Mouse (Mus musculus) bone marrow macrophage, adult 2 months (primary cell): ENCODE data around the gene Smc2. TPM values are rescaled to one million over a fixed set of nuclear protein-coding genes. Genes with fewer than 3 reads are reported as not detected.
"Not testable (repeated sequence)": the region's sequence is repeated elsewhere in the genome, so short reads cannot be mapped to it uniquely, and the experiment has no call there.

Source experiments
- H3K27ac ChIP-seq: 2 replicates; pipeline ENCODE4 v1.5.1; 2012; ENCODE audit warnings: low read depth, low read length; ENCODE audit not compliant: insufficient read depth
- H3K4me1 ChIP-seq: 2 replicates; pipeline ENCODE4 v1.6.1; 2012; ENCODE audit warnings: low read length; ENCODE audit not compliant: control insufficient read depth, insufficient read depth
- H3K4me3 ChIP-seq: 2 replicates; pipeline ENCODE4 v1.5.1; 2012; ENCODE audit warnings: mild to moderate bottlenecking, low read length, moderate library complexity; ENCODE audit not compliant: insufficient read depth
- CTCF ChIP-seq: IDR thresholded peaks from 2 replicates; pipeline ENCODE4 v1.5.1; 2012; ENCODE audit warnings: low read depth, mild to moderate bottlenecking, low read length, moderate library complexity
- POLR2A ChIP-seq: IDR thresholded peaks from 2 replicates; pipeline ENCODE4 v1.6.1; 2012; ENCODE audit warnings: mild to moderate bottlenecking, low read depth, low read length, borderline replicate concordance
- polyA plus RNA-seq: library from polyadenylated mRNA; stranded (reverse); fragments of >200 nt; gene quantifications from 2 replicates; pipeline ENCODE4 v1.2.4, GENCODE M21; 2012; ENCODE audit not compliant: missing spikeins, insufficient read depth, insufficient read length

Smc2 gene
- polyA plus RNA-seq: 33.8 and 34.6 TPM in 2 replicates

GRCm38 (mm10) chr4:52438886-52439664, at the start of gene Smc2:
Smc2 (plus strand) TSS chr4:52439243.
- Histone ChIP-seq H3K4me3 (peak within 1 kb of the TSS; percentile 96), H3K4me1 (peaks cover 3% of the 10 kb centered on the region; the same call in 1 of the 2 replicates), H3K27ac (peak within 1 kb of the TSS; percentile 74)
- TF ChIP-seq POLR2A (no peak), CTCF (no peak)

DNA sequence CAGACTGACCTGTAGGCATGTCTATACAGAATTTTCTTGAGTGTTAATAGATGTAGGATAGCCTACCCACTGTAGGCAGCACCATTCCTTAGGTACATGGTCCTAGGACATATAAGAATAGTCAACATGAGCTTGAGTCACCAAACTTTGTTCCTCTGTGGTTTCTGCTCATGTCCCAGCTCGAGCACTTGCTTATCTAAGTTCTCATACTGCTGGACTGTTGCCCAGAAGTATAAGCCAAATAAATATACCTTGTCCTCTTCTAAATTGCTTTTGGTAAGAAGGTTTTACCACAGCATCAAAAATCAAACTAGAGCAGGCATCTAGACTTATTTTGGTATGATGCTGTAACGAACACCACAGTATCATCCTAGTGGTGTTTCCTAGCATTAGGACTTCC, 27.5 kb upstream of the Smc2 start:
- H3K4me3 ChIP-seq: no peak overlapping the region
- H3K27ac ChIP-seq: no peak overlapping the region
- no peak for TF ChIP-seq CTCF
- TF ChIP-seq POLR2A: no peak
- H3K4me1 ChIP-seq: no peaks in the 10 kb centered on the region

DNA sequence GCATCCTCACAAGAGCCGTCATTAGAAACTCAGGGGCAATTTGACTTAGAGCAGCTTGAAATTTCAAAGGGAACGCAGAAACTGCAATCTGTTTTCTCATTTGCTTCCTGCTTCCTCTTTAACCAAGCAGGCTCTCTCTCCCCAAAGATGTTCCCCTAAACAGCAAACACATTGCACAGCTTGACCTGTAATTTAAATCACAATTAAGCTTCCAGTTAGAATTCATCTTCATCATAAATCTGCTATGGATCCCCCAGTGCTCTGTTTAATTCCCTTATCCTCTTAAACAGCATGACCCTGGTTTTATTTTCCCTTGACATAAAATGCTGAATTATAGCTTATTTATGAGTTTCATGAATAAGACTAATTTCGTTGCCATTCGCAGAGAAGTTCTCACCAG, 15.4 kb upstream of the Smc2 start:
- Histone ChIP-seq H3K4me1 (no peaks in the 10 kb centered on the region), H3K4me3 (no peak overlapping the region)
- TF ChIP-seq POLR2A (no peak), CTCF (no peak)

DNA sequence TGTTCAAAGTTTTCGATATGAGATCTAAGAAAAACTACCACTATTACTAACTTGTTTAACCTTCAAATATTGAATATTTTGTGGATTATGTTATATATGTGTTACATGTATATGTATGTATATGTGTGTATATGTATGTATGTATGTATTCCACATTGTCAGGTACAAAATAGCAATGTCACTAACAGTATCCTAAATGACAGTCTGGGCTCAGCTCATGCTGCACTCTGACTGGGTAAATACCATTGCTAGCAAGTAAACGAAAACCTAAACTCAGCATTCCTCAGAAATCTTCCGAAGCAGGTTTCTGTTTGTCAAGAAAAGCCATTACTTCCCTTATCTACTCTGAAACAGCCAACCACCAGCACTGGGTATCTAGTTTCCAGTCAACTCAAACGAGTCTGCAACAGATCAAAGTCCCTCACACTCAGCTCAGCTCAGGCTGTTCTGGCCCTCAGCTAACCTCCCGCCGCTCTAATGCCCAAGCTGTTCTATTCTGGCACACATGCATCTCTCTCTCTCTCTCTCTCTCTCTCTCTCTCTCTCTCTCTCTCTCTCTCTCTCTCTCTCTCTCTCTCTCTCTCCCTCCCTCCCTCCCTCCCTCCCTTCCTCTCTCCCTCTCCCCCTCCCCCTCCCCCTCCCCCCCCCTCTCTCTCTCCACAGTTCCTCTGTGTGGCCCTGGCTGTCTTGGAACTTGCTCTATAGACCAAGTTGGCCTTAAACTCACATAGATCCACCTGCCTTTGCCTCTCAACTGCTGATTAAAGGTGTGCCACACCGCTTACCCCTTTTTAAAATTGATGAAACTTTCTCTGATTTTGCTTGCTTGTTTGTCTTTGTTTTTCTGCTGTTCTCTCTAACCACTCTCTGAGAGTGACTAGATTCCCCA, 9.5 kb upstream of the Smc2 start:
- Histone ChIP-seq H3K4me3 (no peak overlapping the region), H3K27ac (no peak overlapping the region), H3K4me1 (peaks cover 5% of the 10 kb centered on the region; the same call in 1 of the 2 replicates)
- TF ChIP-seq POLR2A: no peak
- no peak for TF ChIP-seq CTCF

More for the DNA sequence above, 15.4 kb upstream of the Smc2 start:
- no peak overlapping the region for H3K27ac ChIP-seq

DNA sequence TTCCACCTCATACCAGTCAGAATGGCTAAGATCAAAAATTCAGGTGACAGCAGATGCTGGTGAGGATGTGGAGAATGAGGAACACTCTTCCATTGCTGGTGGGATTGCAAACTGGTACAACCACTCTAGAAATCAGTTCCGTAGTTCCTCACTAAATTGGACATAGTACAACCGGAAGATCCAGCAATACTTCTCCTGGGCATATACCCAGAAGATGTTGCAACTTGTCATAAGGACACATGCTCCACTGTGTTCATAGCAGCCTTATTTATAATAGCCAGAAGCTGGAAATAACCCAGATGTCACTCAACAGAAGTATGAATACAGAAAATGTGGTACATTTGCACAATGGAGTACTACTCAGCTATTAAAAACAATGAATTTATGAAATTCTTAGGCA, 3.5 kb upstream of the Smc2 start:
- H3K4me1 ChIP-seq, H3K27ac ChIP-seq, H3K4me3 ChIP-seq: not testable (repeated sequence)

- peak overlapping the region; percentile 74 for H3K4me3 ChIP-seq
- TF ChIP-seq CTCF: no peak
- TF ChIP-seq POLR2A: no peak
- 0 out of 2 replicates have a peak overlapping the region, but pooled peaks have one; percentile 10 for H3K27ac ChIP-seq
- H3K4me1 ChIP-seq: peaks cover 3% of the 10 kb centered on the region; the same call in 1 of the 2 replicates
These were observed 615 bp upstream of the Smc2 start for GRCm38 (mm10) chr4:52438371-52438885.

DNA sequence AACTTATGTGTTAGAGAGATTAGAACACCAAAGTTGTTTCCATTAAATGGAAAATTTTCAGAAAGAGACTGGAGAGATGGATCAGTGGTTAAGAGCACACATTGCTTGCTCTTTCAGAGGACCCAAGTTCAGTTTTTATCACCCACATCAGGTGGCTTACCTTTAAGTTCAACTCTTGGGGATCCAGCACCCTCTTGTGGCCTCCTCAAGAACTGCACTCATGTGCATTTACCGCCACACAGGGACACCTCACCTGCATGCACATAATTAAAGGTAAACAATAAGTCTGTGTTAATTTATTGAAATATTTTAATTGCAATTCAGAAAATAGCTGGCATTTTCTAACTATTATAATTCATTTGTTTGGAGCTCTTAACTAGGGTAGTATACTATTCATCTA, 20.7 kb downstream of the Smc2 start:
- TF ChIP-seq POLR2A: no peak
- peak; percentile 20; the same call in 1 of the 2 replicates for TF ChIP-seq CTCF
- Histone ChIP-seq H3K27ac (no peak overlapping the region), H3K4me3 (no peak overlapping the region), H3K4me1 (no peaks in the 10 kb centered on the region)

DNA sequence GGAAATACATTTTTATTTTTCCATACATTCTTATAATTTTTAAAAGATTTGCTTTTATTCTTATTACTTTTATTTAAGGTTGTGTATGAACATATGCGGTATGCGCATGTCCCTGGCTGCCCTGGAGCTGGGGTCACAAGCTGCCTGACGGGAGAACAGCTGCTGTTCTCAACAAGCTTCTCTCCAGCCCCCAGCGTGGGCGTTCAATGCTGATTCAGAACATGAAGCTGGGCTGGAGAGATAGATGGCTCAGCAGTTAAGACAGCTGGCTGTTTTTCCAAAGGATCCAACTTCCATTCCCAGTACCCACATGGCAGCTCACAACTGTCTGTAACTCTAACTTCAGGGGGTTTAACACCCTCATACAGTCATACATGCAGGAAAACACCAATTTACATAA, 22.3 kb downstream of the Smc2 start:
- TF ChIP-seq CTCF (no peak), POLR2A (no peak)
- Histone ChIP-seq H3K27ac (no peak overlapping the region), H3K4me1 (no peaks in the 10 kb centered on the region), H3K4me3 (no peak overlapping the region)

DNA sequence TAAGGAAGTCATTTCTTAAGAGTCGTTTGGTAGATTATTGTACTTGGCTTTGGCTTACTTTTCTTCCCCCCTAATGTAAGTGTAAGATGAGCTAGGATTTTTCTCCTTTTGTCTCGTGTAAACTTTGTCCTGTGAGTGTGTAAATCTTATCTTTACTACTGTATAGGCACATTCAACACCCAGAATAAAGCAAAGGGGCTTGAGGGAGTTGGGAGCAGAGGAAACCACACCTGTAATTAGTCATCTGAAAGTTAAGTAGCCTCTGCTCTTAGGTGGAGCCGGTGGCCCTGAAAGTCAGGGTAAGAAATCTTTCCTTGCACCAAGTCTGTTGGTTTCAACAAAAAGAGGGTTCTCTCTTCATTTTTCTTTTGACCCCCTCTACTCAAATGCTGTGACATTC, 34.4 kb downstream of the Smc2 start:
- Histone ChIP-seq H3K4me1 (no peaks in the 10 kb centered on the region), H3K4me3 (no peak overlapping the region), H3K27ac (no peak overlapping the region)
- TF ChIP-seq POLR2A (no peak), CTCF (no peak)
